Comparison of ENCODE assay signal across 9 mouse cellular contexts in the genomic region with DNA sequence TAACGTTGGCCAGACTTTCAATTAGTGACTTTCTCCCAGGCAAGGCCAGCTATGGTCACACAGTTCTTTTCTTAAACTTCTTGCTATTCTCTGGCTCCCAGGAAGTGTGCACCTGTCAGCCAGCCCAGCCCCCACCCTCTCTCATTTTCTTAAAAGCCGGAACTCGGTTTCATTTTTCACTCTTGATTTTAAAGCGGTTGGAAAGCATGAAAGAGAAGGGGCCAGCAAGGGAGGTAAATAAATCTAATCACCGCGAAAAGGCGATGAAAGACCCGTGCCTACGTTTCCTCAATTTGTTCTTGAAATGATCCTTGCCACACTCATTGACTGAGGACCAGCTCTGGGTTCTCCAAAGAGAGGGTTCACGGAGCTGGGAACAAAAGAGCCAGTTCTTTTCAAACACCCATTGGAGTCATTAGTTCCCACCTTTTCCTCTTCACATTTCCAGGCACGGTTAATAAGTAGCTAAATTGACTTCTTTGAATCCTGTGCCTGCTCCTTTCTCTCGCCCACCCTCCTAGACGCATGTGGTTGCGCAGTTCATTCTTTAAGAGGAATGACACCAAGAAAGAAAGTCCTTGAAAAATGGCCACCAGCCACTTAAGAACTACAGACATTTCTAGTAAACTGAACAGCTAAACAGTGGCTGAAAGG.
DNase-seq lines count a peak whose midpoint lies in the region; ATAC-seq lines count a peak whose summit lies in the region.
"Had no signal": no experiment of that assay in that cellular context is flagged by ENCODE, and none has a peak within 500 bp of the region (broad histone marks: within the 10 kb centered on the region; RNA-seq: fewer than 3 reads in every experiment).

No protein-coding gene starts in this region.

- peak; percentile 18 for DNase-seq in hindbrain, embryonic 11.5 days (ENCODE audit: low spot score)
- no peak for DNase-seq in hindbrain, embryonic 14.5 days (ENCODE audit: low spot score)
- peak; percentile 54 for DNase-seq in embryo, embryonic 10.5 days (ENCODE audit: low spot score)
- peak; percentile 17 to 54 for DNase-seq in kidney, postnatal 4 days
- DNase-seq in heart, postnatal 36 days, result no peak
- DNase-seq in adipocyte (ENCODE audit: low spot score), result no peak
- no peak for DNase-seq in spleen, postnatal 4 days (ENCODE audit: low spot score in 2 of 2)

- intact Hi-C loops in heart, postnatal 36 days (cut with DNase I), result no loop called here

- 32% methylated on average over 14 of the region's 14 CpGs for WGBS in hindbrain, embryonic 11.5 days
- 26% methylated on average over 14 of the region's 14 CpGs for WGBS in hindbrain, embryonic 14.5 days
- 22% methylated on average over 14 of the region's 14 CpGs for WGBS in stomach, embryonic 14.5 days

- no peak overlapping the region for H3K4me3 ChIP-seq in hindbrain, embryonic 11.5 days (ENCODE audit: low read depth, low read length)
- no peak overlapping the region for H3K4me3 ChIP-seq in hindbrain, embryonic 14.5 days (replicated peaks; ENCODE audit: low read length)
- H3K4me3 ChIP-seq in stomach, embryonic 14.5 days (ENCODE audit: low read depth, low read length), result no peak overlapping the region

- H3K9me3 ChIP-seq in hindbrain, embryonic 11.5 days (ENCODE audit: control insufficient read depth, low read length), result no peaks in the 10 kb centered on the region
- no peaks in the 10 kb centered on the region for H3K9me3 ChIP-seq in hindbrain, embryonic 14.5 days (ENCODE audit: control insufficient read depth, low read length)
- no peaks in the 10 kb centered on the region for H3K9me3 ChIP-seq in stomach, embryonic 14.5 days (ENCODE audit: control insufficient read depth, low read depth, low read length)

- no peak overlapping the region for H3K4me2 ChIP-seq in hindbrain, embryonic 11.5 days (replicated peaks; ENCODE audit: low read depth, low read length)
- no peak overlapping the region for H3K4me2 ChIP-seq in hindbrain, embryonic 14.5 days (replicated peaks)
- H3K4me2 ChIP-seq in stomach, embryonic 14.5 days (replicated peaks; ENCODE audit: low read depth, low read length), result 0 out of 2 replicates have a peak overlapping the region, but pooled peaks have one; percentile 4
- H3K4me2 ChIP-seq: heart, embryonic 11.5 days had no signal

- ATAC-seq in hindbrain, embryonic 11.5 days (ENCODE audit: low FRiP score), result peak; percentile 57; the same call in 1 of the 2 replicates
- ATAC-seq in hindbrain, embryonic 14.5 days (ENCODE audit: low FRiP score), result no peak
- ATAC-seq in stomach, embryonic 14.5 days (ENCODE audit: insufficient number of reproducible peaks, insufficient read depth, low FRiP score, low read depth), result peak; percentile 82

- H3K9ac ChIP-seq in hindbrain, embryonic 11.5 days (ENCODE audit: low read depth, low read length), result no peak overlapping the region
- no peak overlapping the region for H3K9ac ChIP-seq in hindbrain, embryonic 14.5 days
- no peak overlapping the region for H3K9ac ChIP-seq in stomach, embryonic 14.5 days (replicated peaks; ENCODE audit: low read depth, low read length)

- peaks cover 4% of the 10 kb centered on the region for H3K27me3 ChIP-seq in hindbrain, embryonic 11.5 days (ENCODE audit: control insufficient read depth, insufficient read depth, low read length)
- peaks cover 34% of the 10 kb centered on the region for H3K27me3 ChIP-seq in hindbrain, embryonic 14.5 days (ENCODE audit: control insufficient read depth, insufficient read depth, low read length)
- H3K27me3 ChIP-seq in stomach, embryonic 14.5 days (ENCODE audit: control insufficient read depth, insufficient read depth, low read length), result no peaks in the 10 kb centered on the region

- no peak overlapping the region for H3K27ac ChIP-seq in hindbrain, embryonic 11.5 days (ENCODE audit: low read depth, low read length)
- no peak overlapping the region for H3K27ac ChIP-seq in hindbrain, embryonic 14.5 days
- H3K27ac ChIP-seq in stomach, embryonic 14.5 days (ENCODE audit: low read length), result peak overlapping the region; percentile 69

- no peaks in the 10 kb centered on the region for H3K4me1 ChIP-seq in hindbrain, embryonic 11.5 days (replicated peaks; ENCODE audit: control insufficient read depth, insufficient read depth, low read length)
- H3K4me1 ChIP-seq in hindbrain, embryonic 14.5 days (replicated peaks; ENCODE audit: control insufficient read depth, insufficient read depth, low read length), result no peaks in the 10 kb centered on the region
- 0 out of 2 replicates have a peak, but pooled peaks cover 3% of the 10 kb centered on the region for H3K4me1 ChIP-seq in stomach, embryonic 14.5 days (ENCODE audit: control insufficient read depth, insufficient read depth, low read length)

- H3K36me3 ChIP-seq in hindbrain, embryonic 11.5 days (ENCODE audit: control insufficient read depth, insufficient read depth, low read length), result no peaks in the 10 kb centered on the region
- no peaks in the 10 kb centered on the region for H3K36me3 ChIP-seq in hindbrain, embryonic 14.5 days (replicated peaks; ENCODE audit: control insufficient read depth, insufficient read depth)
- H3K36me3 ChIP-seq in stomach, embryonic 14.5 days (ENCODE audit: control insufficient read depth, insufficient read depth, low read length), result no peaks in the 10 kb centered on the region

Comparison
In these comparisons a context has a peak if more than half of its experiments do, and no peak if none do; other contexts are left out.
1. DNase-seq: peak in hindbrain, embryonic 11.5 days (single experiment), embryo, embryonic 10.5 days (single experiment) and kidney, postnatal 4 days (2 of 2); none in hindbrain, embryonic 14.5 days (single experiment), heart, postnatal 36 days (0 of 2), adipocyte (single experiment) and spleen, postnatal 4 days (0 of 2).